Comparison of ENCODE assay signal across 18 mouse cellular contexts in genomic region chr1:13752479-13752878, GRCm38 (mm10).
DNase-seq lines count a peak whose midpoint lies in the region; ATAC-seq and TF ChIP-seq lines count a peak whose summit lies in the region.
"Had no signal": no experiment of that assay in that cellular context is flagged by ENCODE, and none has a peak within 500 bp of the region (broad histone marks: within the 10 kb centered on the region; RNA-seq: fewer than 3 reads in every experiment).

No protein-coding gene starts in this region.

- H3K9ac ChIP-seq in hindbrain, postnatal 0 days (replicated peaks; ENCODE audit: low read length), result no peak overlapping the region
- no peak overlapping the region for H3K9ac ChIP-seq in hindbrain, embryonic 16.5 days (ENCODE audit: low read depth, low read length)
- no peak overlapping the region for H3K9ac ChIP-seq in midbrain, embryonic 11.5 days (ENCODE audit: low read length)
- H3K9ac ChIP-seq: embryonic facial prominence, embryonic 12.5 days; heart, embryonic 15.5 days; hindbrain, embryonic 13.5 days had no signal

- no peaks in the 10 kb centered on the region for H3K36me3 ChIP-seq in hindbrain, postnatal 0 days (ENCODE audit: insufficient read depth, low read length)
- H3K36me3 ChIP-seq in hindbrain, embryonic 16.5 days (ENCODE audit: control insufficient read depth, insufficient read depth, low read length), result no peaks in the 10 kb centered on the region
- H3K36me3 ChIP-seq in midbrain, embryonic 11.5 days (ENCODE audit: control insufficient read depth, insufficient read depth, low read length), result no peaks in the 10 kb centered on the region
- H3K36me3 ChIP-seq: embryonic facial prominence, embryonic 12.5 days; forebrain, embryonic 10.5 days; heart, embryonic 15.5 days; hindbrain, embryonic 13.5 days had no signal

- no peaks in the 10 kb centered on the region for H3K4me1 ChIP-seq in hindbrain, postnatal 0 days (ENCODE audit: insufficient read depth, low read length)
- H3K4me1 ChIP-seq in hindbrain, embryonic 16.5 days (ENCODE audit: control insufficient read depth, insufficient read depth, low read depth, low read length), result no peaks in the 10 kb centered on the region
- H3K4me1 ChIP-seq in midbrain, embryonic 11.5 days (ENCODE audit: control insufficient read depth, insufficient read depth, low read length), result no peaks in the 10 kb centered on the region
- H3K4me1 ChIP-seq: embryonic facial prominence, embryonic 12.5 days; forebrain, embryonic 10.5 days; heart, embryonic 15.5 days; hindbrain, embryonic 13.5 days had no signal

- no peaks in the 10 kb centered on the region for H3K9me3 ChIP-seq in hindbrain, postnatal 0 days (ENCODE audit: low read length)
- H3K9me3 ChIP-seq in hindbrain, embryonic 16.5 days (ENCODE audit: control insufficient read depth, low read length), result no peaks in the 10 kb centered on the region
- H3K9me3 ChIP-seq in midbrain, embryonic 11.5 days (ENCODE audit: control insufficient read depth, low read length), result no peaks in the 10 kb centered on the region
- H3K9me3 ChIP-seq: embryonic facial prominence, embryonic 12.5 days; forebrain, embryonic 10.5 days; heart, embryonic 15.5 days; hindbrain, embryonic 13.5 days had no signal

- ATAC-seq in hindbrain, postnatal 0 days, result 0 out of 2 replicates have a peak, but pooled peaks have one; percentile 49
- ATAC-seq in hindbrain, embryonic 16.5 days, result no peak
- peak; percentile 51 for ATAC-seq in CD4-positive, CD25-positive, alpha-beta regulatory T cell, adult 4 months
- ATAC-seq in midbrain, embryonic 11.5 days (ENCODE audit: low FRiP score), result no peak

- no peak overlapping the region for H3K4me2 ChIP-seq in hindbrain, postnatal 0 days (ENCODE audit: low read depth, low read length)
- H3K4me2 ChIP-seq in hindbrain, embryonic 16.5 days (ENCODE audit: low read length), result no peak overlapping the region
- no peak overlapping the region for H3K4me2 ChIP-seq in midbrain, embryonic 11.5 days
- H3K4me2 ChIP-seq: embryonic facial prominence, embryonic 12.5 days; heart, embryonic 15.5 days; hindbrain, embryonic 13.5 days had no signal

- no peak overlapping the region for H3K27ac ChIP-seq in hindbrain, postnatal 0 days
- no peak overlapping the region for H3K27ac ChIP-seq in hindbrain, embryonic 16.5 days (ENCODE audit: low read depth, low read length)
- H3K27ac ChIP-seq in midbrain, embryonic 11.5 days (ENCODE audit: low read depth, low read length), result no peak overlapping the region
- H3K27ac ChIP-seq: embryonic facial prominence, embryonic 12.5 days; forebrain, embryonic 10.5 days; heart, embryonic 15.5 days; hindbrain, embryonic 13.5 days had no signal

- H3K27me3 ChIP-seq in hindbrain, postnatal 0 days (ENCODE audit: insufficient read depth, low read length), result no peaks in the 10 kb centered on the region
- H3K27me3 ChIP-seq in hindbrain, embryonic 16.5 days (replicated peaks; ENCODE audit: control insufficient read depth, insufficient read depth, low read length), result no peaks in the 10 kb centered on the region
- H3K27me3 ChIP-seq in midbrain, embryonic 11.5 days (ENCODE audit: control insufficient read depth, insufficient read depth, low read length), result no peaks in the 10 kb centered on the region
- H3K27me3 ChIP-seq: embryonic facial prominence, embryonic 12.5 days; heart, embryonic 15.5 days; hindbrain, embryonic 13.5 days had no signal

- no peak overlapping the region for H3K4me3 ChIP-seq in hindbrain, postnatal 0 days (ENCODE audit: low read length)
- H3K4me3 ChIP-seq in hindbrain, embryonic 16.5 days (ENCODE audit: low read length), result no peak overlapping the region
- H3K4me3 ChIP-seq in midbrain, embryonic 11.5 days (ENCODE audit: low read depth, low read length), result no peak overlapping the region
- H3K4me3 ChIP-seq: embryonic facial prominence, embryonic 12.5 days; forebrain, embryonic 10.5 days; heart, embryonic 15.5 days; hindbrain, embryonic 13.5 days had no signal

- no peak for DNase-seq in hindbrain, postnatal 0 days (ENCODE audit: low spot score)
- peak; percentile 77 for DNase-seq in 3T3-L1 (ENCODE audit: low read depth, low spot score)
- peak; percentile 21 for DNase-seq in layer of hippocampus, adult 9-10 months (ENCODE audit: low spot score)
- DNase-seq in gastrocnemius, postnatal 36 days, result no peak
- no peak for DNase-seq in midbrain, embryonic 11.5 days (ENCODE audit: low spot score, missing footprints)
- DNase-seq in yolk sac, embryonic 10.5 days (ENCODE audit: low spot score), result no peak
- DNase-seq: adrenal gland, postnatal 10 days; cerebellum, postnatal 25 days; gastrocnemius, postnatal 25 days; kidney, adult 2 months; kidney, postnatal 36 days; thymus, adult 2 months had no signal

- 37% methylated on average over 1 of the region's 1 CpGs for WGBS in hindbrain, postnatal 0 days
- 50% methylated on average over 1 of the region's 1 CpGs for WGBS in hindbrain, embryonic 16.5 days
- WGBS in midbrain, embryonic 11.5 days, result 89% methylated on average over 1 of the region's 1 CpGs

- no peak for TF ChIP-seq CTCF in hindbrain, postnatal 0 days (IDR thresholded peaks at IDR 0.05; ENCODE audit: low read depth)

- intact Hi-C loops in gastrocnemius, postnatal 36 days (cut with DNase I), result no loop called here

Comparison
In these comparisons a context has a peak if more than half of its experiments do, and no peak if none do; other contexts are left out.
1. ATAC-seq: peak in hindbrain, postnatal 0 days (single experiment) and CD4-positive, CD25-positive, alpha-beta regulatory T cell, adult 4 months (single experiment); none in hindbrain, embryonic 16.5 days (single experiment) and midbrain, embryonic 11.5 days (single experiment).
2. DNase-seq: peak in 3T3-L1 (single experiment) and layer of hippocampus, adult 9-10 months (single experiment); none in hindbrain, postnatal 0 days (single experiment), gastrocnemius, postnatal 36 days (0 of 2), midbrain, embryonic 11.5 days (single experiment) and yolk sac, embryonic 10.5 days (single experiment).